12 mouse cellular contexts compared by ENCODE assay signal in the genomic region with DNA sequence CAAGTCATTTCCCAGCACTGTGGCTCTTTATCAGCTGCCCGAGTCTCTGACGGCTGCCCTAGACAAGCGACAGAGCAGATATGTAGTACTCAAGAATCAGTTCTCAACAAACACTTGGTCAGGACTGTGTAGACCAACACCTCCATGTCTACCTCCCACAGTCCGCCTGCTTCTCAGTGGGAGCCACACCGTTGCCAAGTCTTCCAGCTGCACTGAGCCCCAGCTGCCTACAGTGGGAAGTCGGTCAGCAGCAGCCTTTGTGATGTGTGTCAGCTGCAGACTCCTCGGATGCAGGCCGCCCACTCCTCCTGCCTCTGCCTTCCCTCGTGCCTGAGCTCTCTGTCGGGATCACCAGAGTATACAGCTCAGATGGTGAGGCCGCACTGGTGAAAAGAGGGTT. TPM values are rescaled to one million over a fixed set of nuclear protein-coding genes. Genes with fewer than 3 reads are reported as not detected.
DNase-seq lines count a peak whose midpoint lies in the region; ATAC-seq and TF ChIP-seq lines count a peak whose summit lies in the region.
"Had no signal": no experiment of that assay in that cellular context is flagged by ENCODE, and none has a peak within 500 bp of the region (broad histone marks: within the 10 kb centered on the region; RNA-seq: fewer than 3 reads in every experiment).

No protein-coding gene starts in this region.

- no peak overlapping the region for H3K9ac ChIP-seq in lung, embryonic 16.5 days (ENCODE audit: low read length)
- H3K9ac ChIP-seq in intestine, embryonic 16.5 days (ENCODE audit: low read depth, low read length): no peak overlapping the region
- H3K9ac ChIP-seq: embryonic facial prominence, embryonic 12.5 days; forebrain, embryonic 15.5 days had no signal

- TF ChIP-seq CTCF in lung, adult 2 months (IDR thresholded peaks at IDR 0.05; ENCODE audit: insufficient read depth, low read length): no peak

- H3K27me3 ChIP-seq in lung, embryonic 16.5 days (ENCODE audit: control insufficient read depth, insufficient read depth, low read depth, low read length): no peaks in the 10 kb centered on the region
- H3K27me3 ChIP-seq in intestine, embryonic 16.5 days (replicated peaks; ENCODE audit: control insufficient read depth, insufficient read depth, low read length): no peaks in the 10 kb centered on the region
- H3K27me3 ChIP-seq: embryonic facial prominence, embryonic 12.5 days; forebrain, embryonic 15.5 days had no signal

- WGBS in lung, embryonic 16.5 days: 31% methylated on average over 11 of the region's 11 CpGs
- 50% methylated on average over 11 of the region's 11 CpGs for WGBS in lung, adult 2 months
- WGBS in intestine, embryonic 16.5 days: 57% methylated on average over 11 of the region's 11 CpGs

- no peak overlapping the region for H3K4me3 ChIP-seq in lung, embryonic 16.5 days (ENCODE audit: low read length)
- no peak overlapping the region for H3K4me3 ChIP-seq in lung, adult 2 months (replicated peaks; ENCODE audit: extremely low read depth, low read depth, low read length)
- no peak overlapping the region for H3K4me3 ChIP-seq in intestine, embryonic 16.5 days (ENCODE audit: low read length)
- H3K4me3 ChIP-seq: embryonic facial prominence, embryonic 12.5 days; forebrain, embryonic 15.5 days had no signal

- H3K36me3 ChIP-seq in lung, embryonic 16.5 days (ENCODE audit: control insufficient read depth, insufficient read depth, low read length): no peaks in the 10 kb centered on the region
- no peaks in the 10 kb centered on the region for H3K36me3 ChIP-seq in intestine, embryonic 16.5 days (ENCODE audit: control insufficient read depth, insufficient read depth, low read length)
- H3K36me3 ChIP-seq: embryonic facial prominence, embryonic 12.5 days; forebrain, embryonic 15.5 days had no signal

- ATAC-seq in frontal cortex, adult (ENCODE audit: low TSS enrichment): peak; percentile 77; the same call in 1 of the 2 replicates
- peak; percentile 87 for ATAC-seq in lung, embryonic 16.5 days (ENCODE audit: low read depth)
- ATAC-seq in intestine, embryonic 16.5 days: peak; percentile 36
- ATAC-seq: forebrain, embryonic 15.5 days had no signal

- no peak overlapping the region for H3K4me2 ChIP-seq in lung, embryonic 16.5 days (ENCODE audit: low read depth, low read length)
- H3K4me2 ChIP-seq in intestine, embryonic 16.5 days (ENCODE audit: low read depth, low read length): no peak overlapping the region
- H3K4me2 ChIP-seq: embryonic facial prominence, embryonic 12.5 days; forebrain, embryonic 15.5 days had no signal

- no peak for TF ChIP-seq POLR2A in lung, adult 2 months (IDR thresholded peaks at IDR 0.05; ENCODE audit: borderline replicate concordance, extremely low read depth, low read depth, low read length)

- no peaks in the 10 kb centered on the region for H3K9me3 ChIP-seq in lung, embryonic 16.5 days (ENCODE audit: control insufficient read depth, low read length)
- H3K9me3 ChIP-seq in intestine, embryonic 16.5 days (ENCODE audit: control insufficient read depth, low read length): no peaks in the 10 kb centered on the region
- H3K9me3 ChIP-seq: embryonic facial prominence, embryonic 12.5 days; forebrain, embryonic 15.5 days had no signal

- H3K27ac ChIP-seq in lung, embryonic 16.5 days (ENCODE audit: low read length): no peak overlapping the region
- H3K27ac ChIP-seq in intestine, embryonic 16.5 days (ENCODE audit: low read length): no peak overlapping the region
- H3K27ac ChIP-seq: embryonic facial prominence, embryonic 12.5 days; forebrain, embryonic 15.5 days; macrophage had no signal

- no peaks in the 10 kb centered on the region; the same call in none of the 2 replicates for H3K4me1 ChIP-seq in lung, embryonic 16.5 days (replicated peaks; ENCODE audit: control insufficient read depth, insufficient read depth, low read length)
- H3K4me1 ChIP-seq in lung, adult 2 months (ENCODE audit: control insufficient read depth, insufficient read depth, low read length): peaks cover 3% of the 10 kb centered on the region; the same call in 1 of the 2 replicates
- H3K4me1 ChIP-seq in intestine, embryonic 16.5 days (ENCODE audit: control insufficient read depth, insufficient read depth, low read length): 0 out of 2 replicates have a peak, but pooled peaks cover 4% of the 10 kb centered on the region
- H3K4me1 ChIP-seq: forebrain, embryonic 15.5 days had no signal

- no peak for DNase-seq in frontal cortex, postnatal 25 days (ENCODE audit: low spot score in 2 of 2)
- DNase-seq in lung, adult 2 months: no peak
- DNase-seq in right cerebral cortex, postnatal 25 days: peak; percentile 24
- DNase-seq in thymus, postnatal 36 days: no peak
- DNase-seq in kidney, postnatal 14 days: no peak
- DNase-seq: thymus, adult 2 months had no signal

RNA-seq across cellular contexts. Expression of gene Smad5, which starts 31.6 kb away (rescaled TPM):
- 33.5 and 34.8 TPM in 2 replicates for polyA plus RNA-seq in lung, embryonic 16.5 days (2015; fragmentation: Nextera tagmentation; extraction: Ambion mirVana)
- 20.3 and 27.1 TPM in 2 replicates for polyA plus RNA-seq in lung, adult 2 months (2012; rRNA removed)
- 14.5 and 15.3 TPM in 2 replicates for polyA plus RNA-seq in intestine, embryonic 16.5 days (2015; fragmentation: Nextera tagmentation; extraction: Ambion mirVana)

Comparison
In these comparisons a context has a peak if more than half of its experiments do, and no peak if none do; other contexts are left out.
1. ATAC-seq: peak in every context shown above with its lines; median percentile 87 in lung, embryonic 16.5 days; 77 in frontal cortex, adult; 36 in intestine, embryonic 16.5 days.